Comparison of ENCODE assay signal across 20 mouse cellular contexts in genomic region chr9:85854780-85855179, GRCm38 (mm10). TPM values are rescaled to one million over a fixed set of nuclear protein-coding genes. Genes with fewer than 3 reads are reported as not detected.
DNase-seq lines count a peak whose midpoint lies in the region; ATAC-seq and TF ChIP-seq lines count a peak whose summit lies in the region.
"Had no signal": no experiment of that assay in that cellular context is flagged by ENCODE, and none has a peak within 500 bp of the region (broad histone marks: within the 10 kb centered on the region; RNA-seq: fewer than 3 reads in every experiment).

No protein-coding gene starts in this region.

- DNase-seq in heart, adult 11 months = peak; percentile 73
- DNase-seq in CH12.LX (ENCODE audit: extremely low read depth) = peak; percentile 12
- DNase-seq in right cerebral cortex, adult 18-20 months = no peak
- DNase-seq: adrenal gland, adult 2 months; adrenal gland, adult 8-10 months; adrenal gland, postnatal 10 days; adrenal gland, postnatal 14 days; adrenal gland, postnatal 25 days; adrenal gland, postnatal 36 days; B cell, adult 2 months; cerebellum, adult 11 months; cerebellum, adult 11-12 months; cerebellum, adult 18-20 months; cerebellum, adult 2 months had no signal

- no peak for TF ChIP-seq CTCF in CH12.LX (conservative IDR thresholded peaks at IDR 0.05 in 1 of 2, IDR thresholded peaks at IDR 0.05 in 1 of 2; ENCODE audit: low read depth in 2 of 2, low read length in 2 of 2)

- H3K4me1 ChIP-seq in heart, embryonic 11.5 days (ENCODE audit: control insufficient read depth, insufficient read depth, low read length) = no peaks in the 10 kb centered on the region
- peaks cover 4 to 7% of the 10 kb centered on the region in 2 experiments for H3K4me1 ChIP-seq in CH12.LX (ENCODE audit: control insufficient read depth in 1 of 2, insufficient read depth in 2 of 2)

- TF ChIP-seq EP300 in CH12.LX (IDR thresholded peaks at IDR 0.05; ENCODE audit: low read length) = 0 out of 2 replicates have a peak, but pooled peaks have one; percentile 34

- WGBS in heart, embryonic 11.5 days (ENCODE audit: insufficient replicate concordance) = 88% methylated on average over 4 of the region's 4 CpGs

- no peaks in the 10 kb centered on the region for H3K27me3 ChIP-seq in heart, embryonic 11.5 days (ENCODE audit: control insufficient read depth, insufficient read depth, low read length)
- H3K27me3 ChIP-seq in CH12.LX (replicated peaks) = no peaks in the 10 kb centered on the region
- H3K27me3 ChIP-seq: Patski had no signal

- no peaks in the 10 kb centered on the region for H3K9me3 ChIP-seq in heart, embryonic 11.5 days (replicated peaks; ENCODE audit: control insufficient read depth, low read length)
- H3K9me3 ChIP-seq in CH12.LX (replicated peaks; ENCODE audit: low read length) = no peaks in the 10 kb centered on the region

- no peak for ATAC-seq in heart, embryonic 11.5 days (replicated peaks; ENCODE audit: insufficient number of reproducible peaks, low FRiP score, low TSS enrichment)
- ATAC-seq: activated CD4-positive, CD25-positive, alpha-beta regulatory T cell, adult 4 months; CD4-positive, CD25-positive, alpha-beta regulatory T cell, adult 4 months; Patski had no signal

- no peaks in the 10 kb centered on the region for H3K79me2 ChIP-seq in CH12.LX (replicated peaks; ENCODE audit: control insufficient read depth, extremely low read depth, insufficient read depth, poor library complexity, severe bottlenecking)

- H3K36me3 ChIP-seq in heart, embryonic 11.5 days (ENCODE audit: control insufficient read depth, insufficient read depth, low read length) = no peaks in the 10 kb centered on the region
- H3K36me3 ChIP-seq in CH12.LX (replicated peaks in 1 of 2; ENCODE audit: control insufficient read depth in 1 of 2, insufficient read depth in 1 of 2, low read length in 1 of 2) = no peaks in the 10 kb centered on the region
- H3K36me3 ChIP-seq: G1E had no signal

- no peak for TF ChIP-seq POLR2A in CH12.LX (IDR thresholded peaks at IDR 0.05; ENCODE audit: low read depth, low read length)

- TF ChIP-seq RAD21 in CH12.LX (IDR thresholded peaks at IDR 0.05; ENCODE audit: low read depth, low read length) = no peak

- no peak overlapping the region for H3K27ac ChIP-seq in heart, embryonic 11.5 days (ENCODE audit: low read depth, low read length)
- H3K27ac ChIP-seq in CH12.LX (ENCODE audit: insufficient read depth, low read depth) = no peak overlapping the region

- no peak overlapping the region for H3K9ac ChIP-seq in heart, embryonic 11.5 days (ENCODE audit: low read depth, low read length)
- H3K9ac ChIP-seq in CH12.LX (ENCODE audit: insufficient read depth, low read depth) = no peak overlapping the region

- H3K4me2 ChIP-seq in heart, embryonic 11.5 days = no peak overlapping the region
- H3K4me2 ChIP-seq in CH12.LX (ENCODE audit: insufficient read depth, low read depth, poor library complexity, severe bottlenecking) = no peak overlapping the region

- dilution Hi-C loops in CH12.LX (cut with MboI; ENCODE audit: extremely low pct_ligation_motif_present, extremely low pct_unique_long_range_greater_than_20kb, low sequenced_read_pairs) = no loop called here

- in situ Hi-C loops in CH12.LX (cut with MboI; ENCODE audit: low pct_ligation_motif_present, low pct_unique_long_range_greater_than_20kb, low sequenced_read_pairs) = no loop called here

- no peak overlapping the region for H3K4me3 ChIP-seq in heart, embryonic 11.5 days (ENCODE audit: low read depth, low read length)
- no peak overlapping the region for H3K4me3 ChIP-seq in CH12.LX (replicated peaks in 1 of 3; ENCODE audit: low read depth in 2 of 3, low read length in 2 of 3, poor library complexity in 1 of 3)

TF ChIP-seq in CH12.LX, 34 proteins besides CTCF, POLR2A, EP300 and RAD21:
- TF ChIP-seq CHD1 (IDR thresholded peaks at IDR 0.05; ENCODE audit: low read depth, low read length) (no peak), ETS1 (conservative IDR thresholded peaks at IDR 0.05; ENCODE audit: low read depth, low read length) (no peak; the same call in 1 of the 2 replicates), SIN3A (IDR thresholded peaks at IDR 0.05; ENCODE audit: low read length) (no peak), BHLHE40 (IDR thresholded peaks at IDR 0.05; ENCODE audit: low read depth, low read length) (peak; percentile 90), ELF1 (IDR thresholded peaks at IDR 0.05; ENCODE audit: low read depth, low read length) (no peak), ZNF384 (IDR thresholded peaks at IDR 0.05; ENCODE audit: low read depth, low read length) (no peak), MAZ (IDR thresholded peaks at IDR 0.05; ENCODE audit: low read depth, low read length) (no peak), NRF1 (IDR thresholded peaks at IDR 0.05; ENCODE audit: low read depth, low read length) (no peak), IRF4 (IDR thresholded peaks at IDR 0.05; ENCODE audit: low read depth, low read length) (peak; percentile 64; the same call in 1 of the 2 replicates), POLR2AphosphoS2 (IDR thresholded peaks at IDR 0.05; ENCODE audit: low read depth, low read length) (no peak), USF1 (IDR thresholded peaks at IDR 0.05; ENCODE audit: low read depth, low read length) (peak; percentile 40), MAFK (IDR thresholded peaks at IDR 0.05; ENCODE audit: insufficient replicate concordance, low read length) (no peak), MAX (IDR thresholded peaks at IDR 0.05; ENCODE audit: low read length) (peak; percentile 41; the same call in 1 of the 2 replicates), SMC3 (IDR thresholded peaks at IDR 0.05; ENCODE audit: low read depth, low read length) (no peak), JUND (conservative IDR thresholded peaks at IDR 0.05; ENCODE audit: low read depth, low read length) (0 out of 2 replicates have a peak, but pooled peaks have one; percentile 18)
TF ChIP-seq in CH12.LX: peak in this region for 5.

RNA-seq across cellular contexts. Expression of gene Tpbg, which starts 12.6 kb away (rescaled TPM):
- 7.5 and 8.2 TPM in 2 replicates for polyA plus RNA-seq in heart, embryonic 11.5 days (2014; fragmentation: Nextera tagmentation; extraction: Ambion mirVana)
- total RNA-seq in CH12.LX (2012; rRNA removed) (not detected in 2 replicates), CH12.LX (2014; rRNA removed) (not detected in 2 replicates)
- polyA plus RNA-seq in CH12.LX (2012; ENCODE audit: insufficient read length, low read depth) = not detected in 2 replicates
- total RNA-seq: MEL had no signal
- polyA plus RNA-seq: activated CD4-positive, CD25-positive, alpha-beta regulatory T cell, adult 4 months; CD4-positive, CD25-positive, alpha-beta regulatory T cell, adult 4 months; G1E had no signal
